Mouse (Mus musculus): ENCODE results near the gene Wdr86. TPM values are rescaled to one million over a fixed set of nuclear protein-coding genes. Genes with fewer than 3 reads are reported as not detected.
"Not testable (repeated sequence)": the region's sequence is repeated elsewhere in the genome, so short reads cannot be mapped to it uniquely, and the experiment has no call there.

The Wdr86 gene
- total RNA-seq (2022), result 1 to 10 TPM; 2.5 to 3.5 (median 2.7) TPM

- no peak for DNase-seq
Measured at GRCm38 (mm10) chr5:24730488-24730871, at the start of gene Wdr86. Gene Wdr86, minus strand, starts transcription at chr5:24730727.

- no peak for DNase-seq
Measured at GRCm38 (mm10) chr5:24779881-24780512, 49.5 kb upstream of the Wdr86 start.

DNA sequence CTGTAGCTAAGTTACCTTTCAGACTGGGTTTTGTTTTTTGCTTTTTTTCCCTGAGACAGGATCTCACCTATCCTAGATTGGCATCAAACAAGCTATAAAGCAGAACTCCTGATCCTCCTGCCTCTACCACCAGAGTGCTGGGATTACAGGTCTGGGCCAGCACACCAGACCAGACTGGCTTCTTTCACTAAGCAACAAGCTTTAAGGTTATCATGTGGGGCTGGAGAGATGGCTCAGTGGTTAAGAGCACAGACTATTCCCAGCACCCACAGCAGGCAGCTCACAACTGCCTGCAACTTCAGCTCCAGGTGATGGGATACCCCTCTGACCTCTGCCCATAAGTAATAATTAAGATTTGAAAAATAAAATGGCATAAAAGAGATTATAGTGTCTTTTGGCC lies 48.8 kb upstream of the Wdr86 start:
- no peak for DNase-seq

DNA sequence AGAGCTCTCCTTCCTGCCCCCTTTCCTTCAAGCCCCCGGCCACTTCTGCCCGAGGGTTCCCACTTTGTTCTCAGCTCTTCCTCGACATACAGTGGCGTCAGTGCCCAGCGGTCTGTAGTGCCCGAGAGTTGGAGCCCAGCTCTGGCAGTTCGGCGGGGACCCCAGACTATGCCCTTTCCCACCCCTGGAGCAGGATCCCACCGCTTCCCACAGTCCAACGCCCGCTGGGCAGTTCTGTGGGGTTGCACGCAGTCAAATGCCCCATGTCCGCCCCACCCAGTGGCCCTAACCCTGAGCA lies 48.3 kb upstream of the Wdr86 start:
- no peak for DNase-seq

DNA sequence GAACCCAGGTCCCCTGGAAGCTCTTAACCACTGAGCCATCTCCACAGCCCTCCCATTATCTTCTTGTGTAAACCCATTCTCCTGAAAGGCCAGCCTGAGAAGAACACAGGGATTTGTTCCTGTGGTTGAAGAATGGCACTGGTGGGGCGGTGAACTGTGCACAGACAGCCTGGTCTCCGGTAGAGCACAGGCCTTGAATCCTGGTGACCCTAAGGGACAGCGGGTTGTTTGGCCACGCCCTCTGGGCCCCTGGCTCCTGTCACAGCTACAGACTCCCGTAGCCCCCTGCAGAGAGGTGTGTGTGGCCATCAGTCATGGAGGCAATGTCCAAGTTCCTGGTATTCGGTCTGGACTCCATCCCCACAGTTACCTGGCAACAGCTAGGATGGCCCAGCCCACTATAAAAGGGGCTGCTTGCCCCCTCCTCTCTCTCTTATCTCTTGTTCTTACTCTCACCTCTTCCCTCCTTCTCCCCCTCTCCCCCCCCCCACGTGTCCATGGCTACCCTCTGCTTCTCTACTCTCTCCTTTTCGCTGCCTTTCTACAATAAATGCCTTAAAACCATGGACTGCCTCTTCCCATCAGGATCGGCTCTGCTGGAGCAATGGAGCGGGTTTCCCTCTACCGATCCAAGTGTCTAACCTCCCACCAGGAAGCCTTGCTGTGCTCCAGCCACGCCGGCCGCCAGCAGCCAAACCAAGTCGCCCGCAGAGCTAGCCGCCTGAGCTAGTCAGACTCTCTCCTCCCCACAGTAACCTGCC lies 47.7 kb upstream of the Wdr86 start:
- no peak for DNase-seq

DNA sequence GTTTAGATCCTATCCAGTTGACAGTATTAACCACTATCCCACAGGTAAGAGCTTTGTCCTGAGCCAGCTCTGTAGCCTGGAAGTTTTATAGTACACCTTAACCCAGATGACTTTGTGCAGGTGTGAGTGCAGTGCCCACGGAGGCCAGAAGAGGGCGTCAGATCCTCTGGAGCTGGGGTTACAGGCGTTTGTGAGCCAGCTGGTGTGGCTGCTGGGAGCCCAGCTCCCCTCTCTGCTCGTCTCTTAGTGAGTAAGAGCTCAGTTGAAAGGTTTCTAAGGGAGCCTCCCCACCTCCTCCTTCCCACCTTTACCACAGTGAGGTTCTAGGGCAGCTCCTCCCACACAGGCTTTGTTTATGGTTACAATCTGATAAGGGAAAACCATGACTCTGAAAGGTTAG lies 46.2 kb upstream of the Wdr86 start:
- DNase-seq, result no peak

DNA sequence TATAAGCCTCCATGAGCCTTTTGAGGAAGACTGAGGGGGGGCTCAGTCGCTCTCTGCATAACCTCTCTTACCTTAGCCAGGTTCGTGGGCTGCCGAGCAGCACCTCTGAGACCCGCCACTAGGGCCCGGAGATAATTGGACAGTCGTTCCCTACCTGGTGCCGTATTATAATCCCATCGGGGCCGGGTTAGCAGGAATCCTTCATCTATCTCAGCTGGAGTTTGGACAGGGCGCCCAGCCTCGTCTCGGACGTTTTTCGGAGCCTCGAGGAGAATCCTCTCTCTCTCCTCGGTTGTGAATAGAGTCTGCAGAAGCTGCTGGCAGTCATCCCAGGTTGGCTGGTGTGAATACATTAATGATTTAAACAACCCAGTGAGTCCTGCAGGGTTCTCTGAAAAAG lies 44.0 kb upstream of the Wdr86 start:
- not testable (repeated sequence) for DNase-seq

- DNase-seq, result no peak
Measured at GRCm38 (mm10) chr5:24757816-24758215, 27.3 kb upstream of the Wdr86 start, which contains the start of gene Crygn. Gene Crygn, minus strand, starts transcription at chr5:24758008.

DNA sequence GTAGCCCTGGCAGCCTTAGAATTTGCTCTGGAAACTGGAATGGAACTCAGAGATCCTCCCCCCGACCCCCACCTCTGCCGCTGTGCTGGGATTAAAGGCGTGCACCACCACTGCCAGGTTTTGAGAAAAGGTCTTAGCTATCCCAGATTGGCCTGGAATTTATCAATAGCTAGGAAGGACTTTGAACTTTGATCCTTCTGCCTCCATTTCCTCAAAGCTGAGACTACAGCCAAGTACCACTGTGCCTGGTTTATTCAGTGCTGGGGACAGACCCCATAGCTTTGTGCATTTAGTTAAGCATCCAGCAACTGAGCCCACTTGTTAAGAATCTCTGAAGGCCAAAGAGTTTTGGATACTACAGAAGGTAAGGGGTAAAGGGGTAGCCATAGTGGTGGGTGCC lies 26.4 kb upstream of the Wdr86 start:
- DNase-seq, result no peak

GRCm38 (mm10) chr5:24752175-24752498 lies 21.6 kb upstream of the Wdr86 start:
- no peak for DNase-seq

DNA sequence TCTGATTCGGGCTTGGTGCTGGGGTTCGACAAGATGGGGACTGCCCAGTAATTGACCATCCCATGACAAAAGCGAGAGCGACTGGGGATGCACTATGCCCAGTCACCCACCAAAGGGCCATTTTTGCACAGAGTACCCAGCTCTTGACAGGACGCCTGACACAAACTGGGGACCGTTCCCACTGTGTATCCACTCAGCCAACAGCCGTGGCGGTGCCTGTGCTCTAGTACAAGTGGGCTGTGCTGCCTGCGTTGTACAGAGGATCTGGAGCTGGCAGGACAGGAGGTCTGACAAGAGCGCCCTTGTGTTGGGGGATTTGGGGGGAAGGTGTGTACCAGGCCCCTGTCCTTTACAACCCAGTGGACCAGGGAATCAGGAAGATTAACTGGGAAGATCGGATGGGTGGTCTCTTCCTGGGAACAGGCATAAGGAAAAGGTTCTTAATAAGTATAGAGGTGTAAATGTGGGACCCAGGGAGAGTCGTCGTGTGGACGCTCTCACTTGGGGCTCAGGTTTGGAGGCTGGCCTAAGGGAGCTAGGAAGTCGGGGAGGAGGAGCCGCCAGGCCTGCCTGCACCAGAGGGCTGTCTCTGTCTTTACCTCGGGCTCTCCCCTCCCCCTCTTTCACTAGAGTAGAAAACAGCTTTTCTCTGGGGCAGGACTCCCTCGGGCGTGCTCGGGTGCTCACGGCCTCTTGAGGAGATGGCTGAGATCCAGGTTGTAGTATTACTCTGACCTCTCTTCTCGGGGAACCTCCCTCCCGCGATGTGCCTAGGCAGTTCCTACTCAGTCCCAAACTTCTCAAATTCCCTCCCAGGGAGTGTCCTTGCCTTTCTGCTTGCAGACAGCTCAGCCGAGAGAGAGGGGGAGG lies 21.0 kb upstream of the Wdr86 start:
- peak; percentile 38 for DNase-seq

DNA sequence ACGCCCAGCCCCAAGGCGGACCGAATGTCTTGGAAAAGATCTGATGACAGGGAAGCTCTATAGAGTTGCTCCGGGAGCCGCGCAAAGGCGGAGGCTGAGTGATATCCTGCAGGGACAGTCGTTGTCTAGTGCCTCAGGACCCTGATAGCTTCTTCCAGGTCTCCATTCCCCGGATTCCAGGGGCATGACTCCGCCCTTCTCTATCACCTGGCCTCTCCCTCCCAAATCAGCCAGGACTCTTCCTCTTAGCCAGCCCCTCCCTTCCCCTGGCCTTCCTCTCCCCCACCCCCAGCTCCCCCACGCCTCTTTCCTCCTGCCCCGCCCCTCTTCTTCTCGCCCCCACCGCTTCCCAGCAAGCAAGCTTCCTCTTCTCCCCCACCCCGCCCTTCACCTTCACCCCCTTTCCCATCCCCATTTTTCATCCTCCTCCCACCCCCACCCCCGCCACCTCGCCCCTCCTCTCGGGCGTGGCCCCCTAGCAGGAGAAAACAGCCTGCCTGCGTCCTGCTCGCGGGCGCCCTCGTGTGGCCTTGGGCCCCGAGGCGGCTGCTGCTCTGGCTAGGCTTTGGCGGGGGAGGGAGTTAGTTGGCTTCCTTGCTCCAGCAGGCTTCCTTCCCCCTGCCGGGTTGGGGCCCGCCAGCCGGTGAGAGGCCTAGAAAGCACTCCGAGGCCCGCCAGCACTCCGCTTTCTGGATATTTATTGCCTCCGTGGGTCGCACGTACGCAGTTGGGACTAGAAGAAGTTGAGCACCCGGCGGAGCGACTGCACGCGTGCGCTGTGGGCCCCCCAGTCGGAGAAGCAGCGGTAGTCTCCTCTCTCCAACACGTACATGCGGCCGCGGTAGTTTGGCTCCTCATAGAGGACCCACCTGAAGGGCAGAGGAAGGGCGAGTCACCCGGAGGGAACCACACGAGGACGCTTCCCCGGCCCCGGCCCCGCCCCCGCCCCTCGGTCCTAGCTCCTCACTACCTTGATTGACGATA lies 20.1 kb upstream of the Wdr86 start:
- DNase-seq, result peak; percentile 74

GRCm38 (mm10) chr5:24749731-24750130 lies 19.2 kb upstream of the Wdr86 start:
- DNase-seq, result no peak

DNA sequence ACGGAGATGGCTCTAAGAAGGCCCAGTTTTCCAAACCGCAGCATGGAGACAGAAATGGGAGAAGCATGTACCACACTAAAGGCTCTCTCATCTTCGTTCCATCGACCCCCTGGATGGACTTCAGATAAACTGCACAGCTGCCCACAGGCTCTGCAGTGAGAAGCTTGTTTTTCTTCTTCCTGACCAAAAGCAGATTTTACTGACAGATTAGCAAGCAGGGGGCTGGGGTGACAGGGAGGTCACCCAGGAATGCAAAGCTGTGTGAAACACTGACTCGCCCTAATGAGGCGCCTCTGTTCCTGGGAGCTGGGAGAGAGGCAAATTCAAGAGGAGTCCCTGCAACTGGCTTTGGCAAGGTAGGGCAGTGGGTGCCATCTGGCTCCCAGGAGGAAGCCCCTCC lies 17.0 kb upstream of the Wdr86 start:
- DNase-seq, result no peak

DNA sequence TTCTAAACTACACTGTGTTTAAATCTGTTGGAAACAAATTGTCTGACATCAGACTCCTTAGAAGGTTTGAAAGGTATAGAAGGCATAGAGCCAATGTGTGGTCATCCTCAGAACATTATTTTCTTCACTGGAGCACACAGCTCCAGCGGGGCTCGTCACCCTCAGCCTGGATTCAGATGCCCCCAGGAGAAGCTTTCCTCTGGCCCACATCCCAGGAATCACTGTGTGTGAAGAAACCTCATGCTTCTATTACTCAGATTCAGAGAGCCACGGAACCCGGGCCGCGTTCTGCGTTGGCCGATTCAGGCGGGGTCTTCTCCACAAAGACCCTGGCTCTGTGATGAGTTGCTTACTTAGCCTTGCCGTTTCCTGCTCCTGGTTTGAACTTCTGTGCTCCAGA lies 13.4 kb upstream of the Wdr86 start:
- DNase-seq, result no peak

GRCm38 (mm10) chr5:24741172-24741885 lies 10.8 kb upstream of the Wdr86 start:
- no peak for DNase-seq

- peak; percentile 30 for DNase-seq
Measured at GRCm38 (mm10) chr5:24739141-24739753, 8.7 kb upstream of the Wdr86 start.

- DNase-seq, result no peak
Measured at GRCm38 (mm10) chr5:24738517-24738916, 8.0 kb upstream of the Wdr86 start.

DNA sequence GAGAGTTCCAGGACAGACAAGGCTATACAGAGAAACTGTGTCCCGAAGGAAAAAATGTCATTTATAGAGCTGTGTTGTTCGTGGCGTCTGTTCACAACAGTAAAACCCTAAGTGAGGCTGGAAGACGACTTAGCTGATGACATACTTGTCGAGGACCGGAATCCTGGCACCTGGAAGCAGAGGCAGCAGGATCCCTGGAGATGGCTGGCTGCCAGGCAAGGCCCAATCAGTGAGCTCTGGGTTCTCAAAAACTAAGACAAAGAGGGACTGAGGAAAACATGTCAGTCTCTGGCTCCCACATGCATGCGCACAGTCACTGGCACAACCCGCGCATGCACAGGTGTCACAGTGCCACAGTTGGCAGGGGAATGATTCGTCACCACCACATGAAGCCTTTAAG lies 7.1 kb upstream of the Wdr86 start:
- DNase-seq, result no peak

DNA sequence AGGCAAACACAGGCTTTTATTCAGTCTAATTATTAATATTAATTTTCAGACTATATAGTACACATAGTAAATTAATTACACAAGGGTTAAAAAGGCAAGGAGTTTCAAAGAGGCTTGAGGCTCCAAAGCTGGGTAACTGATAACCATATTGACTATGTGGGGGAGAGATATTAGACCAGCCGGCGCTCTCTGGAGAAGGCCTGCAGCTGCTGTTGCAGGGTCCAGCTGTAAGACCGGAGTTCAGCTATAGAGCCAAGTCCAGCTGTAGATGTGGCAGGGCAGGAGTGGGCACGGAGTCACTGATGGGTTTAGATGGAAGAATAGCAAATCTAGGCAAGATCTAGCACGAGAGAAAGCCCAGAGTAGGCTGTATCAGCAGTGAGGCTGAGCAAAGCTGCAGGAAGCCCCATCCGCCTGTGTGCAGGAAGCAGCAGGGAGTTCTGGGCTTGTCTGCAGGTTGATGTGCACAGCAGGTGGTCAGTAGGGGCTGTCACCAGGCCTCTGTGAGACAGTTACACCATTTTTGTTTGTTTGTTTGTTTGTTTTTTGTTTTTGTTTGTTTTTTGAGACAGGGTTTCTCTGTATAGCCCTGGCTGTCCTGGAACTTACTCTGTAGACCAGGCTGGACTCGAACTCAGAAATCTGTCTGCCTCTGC lies 3.4 kb upstream of the Wdr86 start:
- no peak for DNase-seq

DNA sequence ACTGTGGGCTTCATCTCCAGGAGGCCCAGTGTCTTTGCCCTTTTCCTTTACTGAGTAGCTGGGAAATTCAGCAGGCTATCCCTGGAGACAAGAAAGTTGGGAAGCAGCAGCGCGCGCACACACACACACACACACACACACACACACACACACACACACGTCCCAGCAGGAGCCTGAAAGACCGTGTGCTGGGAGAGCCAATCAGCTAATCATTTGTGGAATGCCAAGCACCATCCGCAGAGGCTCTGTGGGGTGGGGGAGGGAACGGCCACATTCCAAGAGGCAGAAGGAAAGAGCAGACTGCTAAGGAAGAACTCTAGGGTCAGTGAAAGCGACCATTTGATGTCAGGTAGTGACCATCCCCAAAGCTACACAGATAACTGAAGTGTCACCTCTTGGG lies 2.6 kb upstream of the Wdr86 start:
- DNase-seq, result no peak

Data from adrenal gland, adult 8-10 months (tissue).